Mouse (Mus musculus): Measurements from ENCODE around the gene Snrpc.

The Snrpc gene

GRCm38 (mm10) chr17:27866737-27867136, 28.8 kb downstream of the Snrpc start:
- no peak for DNase-seq

- DNase-seq, result peak; percentile 79
Measured at GRCm38 (mm10) chr17:27871851-27872250, 33.9 kb downstream of the Snrpc start.

GRCm38 (mm10) chr17:27873583-27873982, 35.6 kb downstream of the Snrpc start:
- no peak for DNase-seq

DNA sequence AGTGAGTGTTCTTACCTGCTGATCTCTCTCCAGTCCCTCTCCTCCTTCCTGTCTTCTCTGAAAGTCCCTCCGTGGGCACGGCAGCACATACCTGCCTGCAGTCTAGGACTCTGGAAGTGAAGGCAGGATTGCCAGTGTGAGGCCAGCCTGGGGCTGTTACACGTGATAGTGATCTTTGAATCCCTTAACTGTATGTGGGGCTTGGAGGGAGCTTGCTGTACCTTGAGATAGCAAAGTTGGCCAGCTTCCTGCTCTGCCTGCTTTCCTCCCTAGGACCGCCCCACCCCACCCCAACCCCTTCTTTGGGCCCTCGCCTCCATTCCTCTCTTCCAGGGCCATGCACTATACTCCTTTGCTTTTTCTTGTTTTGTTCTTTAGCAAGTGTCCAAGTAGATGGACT, 36.6 kb downstream of the Snrpc start:
- no peak for DNase-seq

DNA sequence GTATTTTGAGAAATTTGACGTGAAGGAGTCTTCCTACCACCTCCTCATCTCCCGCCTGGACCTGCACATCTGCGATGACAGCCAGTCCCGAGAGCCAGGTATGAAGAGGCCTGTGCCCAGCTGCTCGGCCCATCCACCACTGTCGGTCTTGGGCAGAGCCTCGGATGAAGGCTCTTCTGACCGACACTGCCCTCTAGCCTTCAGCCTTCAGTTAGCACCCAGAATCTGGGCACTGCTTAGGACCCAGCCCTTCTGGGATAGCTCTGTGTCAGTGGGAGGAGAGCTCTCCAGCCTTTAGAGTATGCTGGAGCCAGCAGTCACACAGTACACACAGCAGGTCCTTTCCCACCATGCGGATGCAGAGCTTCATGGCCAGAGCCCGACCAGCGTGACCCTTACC, 43.6 kb downstream of the Snrpc start:
- DNase-seq, result no peak

DNA sequence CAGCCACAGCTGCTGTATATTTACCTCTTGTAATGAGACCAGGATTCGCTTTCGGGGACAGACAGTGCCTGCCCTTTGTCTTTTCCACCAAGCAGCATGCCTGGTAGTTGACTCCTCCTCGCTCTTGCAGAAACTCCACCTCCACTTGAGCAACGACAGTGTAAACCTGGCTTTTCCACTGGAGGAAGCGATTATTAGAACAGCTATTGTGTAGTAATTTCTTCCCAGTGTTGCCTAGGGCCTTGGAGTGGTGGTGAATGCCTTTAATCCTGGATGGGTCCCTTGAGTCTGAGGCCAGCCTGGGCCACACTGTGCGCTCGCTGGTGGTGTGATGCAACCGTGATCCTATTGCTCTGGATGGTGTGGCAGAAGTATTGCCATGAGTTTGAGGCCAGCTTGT, 45.2 kb downstream of the Snrpc start:
- DNase-seq, result no peak

GRCm38 (mm10) chr17:27883994-27884393, 46.0 kb downstream of the Snrpc start:
- DNase-seq, result no peak

- no peak for DNase-seq
Measured at GRCm38 (mm10) chr17:27886499-27887210, 48.7 kb downstream of the Snrpc start.

All from cerebellum, adult 11-12 months (tissue).